Mouse (Mus musculus) layer of hippocampus, postnatal 36 days (tissue): ENCODE data around the gene Rhof. TPM values are rescaled to one million over a fixed set of nuclear protein-coding genes. Genes with fewer than 3 reads are reported as not detected.

Experiments used
- DNase-seq, 2 experiments: peaks; one replicate each; pipeline ENCODE4 v3.0.0; 2022
- total RNA-seq, 2 experiments: library from RNA; stranded (reverse); gene quantifications; 2 replicates each; pipeline ENCODE4 v1.2.3; 2021

The Rhof gene
- total RNA-seq, 2 experiments from 2014 or later = 43.0 to 48.0 TPM

GRCm38 (mm10) chr5:123148073-123148722, 15.7 kb upstream of the Rhof start:
- no peak for DNase-seq

- no peak for DNase-seq
Measured at GRCm38 (mm10) chr5:123147569-123147968, 15.1 kb upstream of the Rhof start.

GRCm38 (mm10) chr5:123146357-123146756, 13.9 kb upstream of the Rhof start:
- no peak for DNase-seq

GRCm38 (mm10) chr5:123144746-123145590, 12.5 kb upstream of the Rhof start:
- no peak for DNase-seq

- no peak for DNase-seq
Measured at GRCm38 (mm10) chr5:123143971-123144745, 11.7 kb upstream of the Rhof start.

GRCm38 (mm10) chr5:123143251-123143970, 10.9 kb upstream of the Rhof start:
- no peak for DNase-seq

- peak in 1 of 2 experiments; percentile 50 for DNase-seq
Measured at GRCm38 (mm10) chr5:123142161-123143157, 10.0 kb upstream of the Rhof start, which contains the start of gene Setd1b. Gene Setd1b, plus strand, starts transcription at chr5:123142193.

- DNase-seq = peak in 1 of 2 experiments; percentile 59
Measured at GRCm38 (mm10) chr5:123141555-123142160, 9.2 kb upstream of the Rhof start.

GRCm38 (mm10) chr5:123140694-123141554, 8.4 kb upstream of the Rhof start:
- peak; percentile 92 to 93 for DNase-seq

GRCm38 (mm10) chr5:123139722-123140627, 7.5 kb upstream of the Rhof start:
- no peak for DNase-seq

- peak; percentile 84 for DNase-seq
Measured at GRCm38 (mm10) chr5:123138953-123139721, 6.6 kb upstream of the Rhof start.

GRCm38 (mm10) chr5:123138230-123138911, 5.9 kb upstream of the Rhof start:
- peak in 1 of 2 experiments; percentile 50 for DNase-seq

GRCm38 (mm10) chr5:123137910-123138229, 5.4 kb upstream of the Rhof start:
- DNase-seq = no peak

GRCm38 (mm10) chr5:123137044-123137909, 4.8 kb upstream of the Rhof start:
- no peak for DNase-seq

GRCm38 (mm10) chr5:123136361-123137043, 4.0 kb upstream of the Rhof start:
- peak; percentile 77 to 78 for DNase-seq
